Mouse (Mus musculus) cerebral cortex, adult 2 months (tissue): ENCODE data around the gene 4930442H23Rik.

Experiments used
- WGBS: fragments of 180-500 bp; shearing (Covaris S2); methylation state at CpG from one replicate; pipeline ENCODE4 v1.1.7; 2018; 5-methylcytosine and 5-hydroxymethylcytosine counted together

4930442H23Rik gene

GRCm38 (mm10) chr10:81177958-81178712 lies 5.5 kb downstream of the 4930442H23Rik start:
- 46% methylated on average over 14 of the region's 14 CpGs for WGBS

GRCm38 (mm10) chr10:81177491-81177925 lies 6.1 kb downstream of the 4930442H23Rik start:
- WGBS: 6% methylated on average over 16 of the region's 16 CpGs

GRCm38 (mm10) chr10:81176466-81177271 lies 7.0 kb downstream of the 4930442H23Rik start, which contains the start of gene Eef2:
Gene Eef2 (plus strand): TSS chr10:81176631.
- under 1% methylated on average over 77 of the region's 77 CpGs for WGBS

- WGBS: under 1% methylated on average over 13 of the region's 13 CpGs
These were observed 7.6 kb downstream of the 4930442H23Rik start for GRCm38 (mm10) chr10:81175936-81176465.

- 0% methylated on average over 4 of the region's 4 CpGs for WGBS
These were observed 8.3 kb downstream of the 4930442H23Rik start for GRCm38 (mm10) chr10:81175345-81175701.

GRCm38 (mm10) chr10:81174617-81175344 lies 8.9 kb downstream of the 4930442H23Rik start:
- WGBS: 2% methylated on average over 29 of the region's 29 CpGs

GRCm38 (mm10) chr10:81173132-81173531 lies 10.5 kb downstream of the 4930442H23Rik start:
- WGBS: 2% methylated on average over 21 of the region's 21 CpGs

GRCm38 (mm10) chr10:81169411-81169900 lies 14.2 kb downstream of the 4930442H23Rik start:
- 15% methylated on average over 13 of the region's 14 CpGs for WGBS

- WGBS: under 1% methylated on average over 29 of the region's 29 CpGs
These were observed 15.0 kb downstream of the 4930442H23Rik start for GRCm38 (mm10) chr10:81168521-81169244.

- 6% methylated on average over 5 of the region's 5 CpGs for WGBS
These were observed 15.6 kb downstream of the 4930442H23Rik start for GRCm38 (mm10) chr10:81168087-81168431.

GRCm38 (mm10) chr10:81167200-81168086 lies 16.2 kb downstream of the 4930442H23Rik start, which contains the start of gene Pias4:
Gene Pias4 (minus strand): TSS chr10:81167923.
- under 1% methylated on average over 56 of the region's 64 CpGs for WGBS

- 83% methylated on average over 8 of the region's 8 CpGs for WGBS
These were observed 18.5 kb downstream of the 4930442H23Rik start for GRCm38 (mm10) chr10:81165118-81165517.

- WGBS: 64% methylated on average over 2 of the region's 2 CpGs
These were observed 21.4 kb downstream of the 4930442H23Rik start for GRCm38 (mm10) chr10:81162318-81162652.

- 88% methylated on average over 8 of the region's 8 CpGs for WGBS
These were observed 21.9 kb downstream of the 4930442H23Rik start for GRCm38 (mm10) chr10:81161602-81162317.

GRCm38 (mm10) chr10:81154736-81155135 lies 28.9 kb downstream of the 4930442H23Rik start:
- 61% methylated on average over 6 of the region's 6 CpGs for WGBS

GRCm38 (mm10) chr10:81154313-81154712 lies 29.3 kb downstream of the 4930442H23Rik start:
- WGBS: 85% methylated on average over 12 of the region's 12 CpGs

- WGBS: 65% methylated on average over 12 of the region's 12 CpGs
These were observed 31.0 kb downstream of the 4930442H23Rik start for GRCm38 (mm10) chr10:81152609-81153008.

GRCm38 (mm10) chr10:81151261-81151660 lies 32.4 kb downstream of the 4930442H23Rik start:
- WGBS: 50% methylated on average over 6 of the region's 6 CpGs

GRCm38 (mm10) chr10:81146296-81146695 lies 37.4 kb downstream of the 4930442H23Rik start:
- 61% methylated on average over 4 of the region's 4 CpGs for WGBS
